Mouse (Mus musculus): ENCODE results near the gene Mybph. TPM values are rescaled to one million over a fixed set of nuclear protein-coding genes. Genes with fewer than 3 reads are reported as not detected.

Mybph gene
- polyA plus RNA-seq, 1 experiment from 2014 or later, result 1.4 TPM

DNA sequence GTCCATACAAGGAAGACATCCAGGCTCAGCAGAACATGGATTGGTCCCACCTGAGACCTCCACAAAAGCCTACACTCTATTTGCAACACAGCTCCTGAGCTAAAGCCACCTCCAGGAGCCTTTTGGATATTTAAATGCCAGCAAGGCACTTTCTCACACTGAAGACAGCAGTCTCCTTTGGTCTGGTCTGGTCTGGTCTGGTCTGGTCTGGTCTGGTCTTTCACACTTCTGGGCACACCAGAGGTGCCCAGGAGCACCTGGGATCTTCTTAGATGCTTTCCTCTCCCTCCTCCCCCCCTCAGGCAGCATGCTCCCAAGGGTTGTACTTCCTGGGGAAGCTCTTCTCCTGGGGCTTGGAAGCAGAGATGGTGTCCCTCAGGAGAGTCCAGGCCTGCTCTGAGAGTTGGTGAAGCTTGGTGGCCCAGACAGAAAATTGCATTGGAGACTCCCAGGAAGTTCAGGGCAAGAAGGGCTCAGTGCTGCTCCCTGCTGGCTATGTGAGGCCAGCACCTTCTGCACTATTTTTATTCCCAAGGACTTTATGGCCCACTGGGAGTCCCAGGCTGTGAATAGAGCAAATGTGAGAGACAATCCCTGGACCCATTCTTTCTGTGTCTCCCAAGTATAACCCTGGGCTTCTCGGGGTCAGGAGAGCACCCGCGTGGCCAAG, 8.6 kb downstream of the Mybph start:
- Histone ChIP-seq H3K27me3 (replicated peaks; ENCODE audit: low read depth, poor library complexity, severe bottlenecking) (no peaks in the 10 kb centered on the region), H3K9me3 (no peaks in the 10 kb centered on the region), H3K4me3 (no peak overlapping the region), H3K4me1 (peaks cover 17% of the 10 kb centered on the region), H3K36me3 (replicated peaks) (no peaks in the 10 kb centered on the region), H3K27ac (replicated peaks) (no peak overlapping the region)
- WGBS, result 39% methylated on average over 3 of the region's 3 CpGs
- DNase-seq (ENCODE audit: low spot score), result no peak

DNA sequence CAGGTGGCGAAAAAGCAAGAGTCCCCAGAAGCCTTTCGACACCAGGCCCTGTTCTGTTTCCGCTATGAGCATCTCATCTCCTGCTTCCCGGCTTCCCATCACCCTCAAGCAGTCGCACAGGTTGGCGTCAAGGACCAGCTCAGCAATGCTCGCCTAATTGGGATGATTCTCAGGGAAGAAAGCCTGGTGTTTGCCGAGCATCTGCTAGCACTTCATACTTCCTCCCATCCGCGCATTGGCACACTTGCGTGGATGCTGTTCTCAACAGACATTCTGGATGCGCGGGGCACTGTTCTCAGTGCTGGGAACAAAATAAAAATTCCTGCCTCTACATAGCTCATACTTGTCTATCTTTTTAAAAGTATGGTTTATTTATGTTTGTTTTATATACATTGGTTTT, 11.0 kb downstream of the Mybph start:
- no peak for DNase-seq (ENCODE audit: low spot score)
- 87% methylated on average over 13 of the region's 13 CpGs for WGBS
- H3K9me3 ChIP-seq, result no peaks in the 10 kb centered on the region
- H3K27ac ChIP-seq (replicated peaks), result no peak overlapping the region
- H3K4me3 ChIP-seq, result no peak overlapping the region
- no peaks in the 10 kb centered on the region for H3K27me3 ChIP-seq (replicated peaks; ENCODE audit: low read depth, poor library complexity, severe bottlenecking)
- H3K36me3 ChIP-seq (replicated peaks), result no peaks in the 10 kb centered on the region
- peaks cover 12% of the 10 kb centered on the region for H3K4me1 ChIP-seq

DNA sequence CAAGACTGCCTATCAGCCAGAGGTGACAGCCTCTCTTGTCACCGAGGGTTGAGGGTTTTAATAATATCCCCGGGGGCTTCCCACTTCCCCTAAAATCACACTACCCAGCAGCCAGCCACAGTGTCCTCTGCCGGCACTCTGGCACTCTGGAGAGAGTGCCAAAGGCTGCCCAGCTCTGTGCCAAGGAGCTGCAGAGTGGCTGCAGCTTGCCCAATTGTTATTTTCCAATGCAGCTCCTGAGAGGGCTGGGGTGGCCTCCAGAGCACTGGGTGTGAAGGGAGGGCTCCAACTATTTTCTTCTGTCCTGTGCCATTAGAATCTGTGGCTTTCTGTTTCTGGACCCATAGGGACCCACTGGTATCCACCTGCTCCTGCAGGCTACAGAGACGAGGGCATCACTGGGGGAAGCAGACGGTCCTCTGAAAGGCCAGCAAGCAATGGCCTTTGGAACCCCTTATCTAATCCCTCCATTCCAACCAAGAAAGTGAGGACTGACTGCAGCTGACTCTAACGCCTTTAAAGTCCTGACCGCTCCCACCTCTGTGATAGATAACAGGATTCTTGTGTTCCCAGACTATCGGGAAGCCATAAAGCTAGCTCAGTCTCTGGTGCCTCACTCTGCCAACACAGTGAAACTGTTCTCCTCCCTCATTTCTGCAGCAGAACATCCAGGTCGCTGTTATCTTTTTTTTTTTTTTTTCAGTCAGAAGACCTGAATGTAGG, 12.2 kb downstream of the Mybph start:
- Histone ChIP-seq H3K9me3 (no peaks in the 10 kb centered on the region), H3K4me3 (no peak overlapping the region), H3K4me1 (peaks cover 18% of the 10 kb centered on the region), H3K27ac (replicated peaks) (no peak overlapping the region), H3K36me3 (replicated peaks) (no peaks in the 10 kb centered on the region), H3K27me3 (replicated peaks; ENCODE audit: low read depth, poor library complexity, severe bottlenecking) (no peaks in the 10 kb centered on the region)
- 63% methylated on average over 9 of the region's 9 CpGs for WGBS
- no peak for DNase-seq (ENCODE audit: low spot score)

DNA sequence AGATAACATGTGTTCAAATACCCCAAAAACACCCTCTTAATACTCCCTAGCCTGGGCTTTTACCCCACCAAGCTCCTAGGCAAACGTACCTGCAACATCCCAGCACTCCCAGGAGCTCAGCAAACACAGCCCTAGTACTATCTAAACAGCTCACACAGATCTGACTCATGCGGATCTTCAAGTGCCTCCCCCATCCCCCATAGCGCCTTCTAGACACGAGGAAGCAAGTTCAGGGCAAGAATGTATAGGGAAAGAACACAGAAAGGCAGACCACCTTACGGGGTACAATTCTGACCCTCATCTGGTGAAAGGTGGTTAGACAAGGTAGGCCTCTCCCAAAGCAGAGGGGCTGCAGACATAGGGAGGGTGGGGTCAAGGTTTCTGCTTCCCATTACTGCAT, 12.8 kb downstream of the Mybph start:
- H3K4me3 ChIP-seq, result no peak overlapping the region
- H3K27me3 ChIP-seq (replicated peaks; ENCODE audit: low read depth, poor library complexity, severe bottlenecking), result no peaks in the 10 kb centered on the region
- no peaks in the 10 kb centered on the region for H3K36me3 ChIP-seq (replicated peaks)
- no peak for DNase-seq (ENCODE audit: low spot score)
- WGBS, result 49% methylated on average over 5 of the region's 5 CpGs
- peaks cover 24% of the 10 kb centered on the region for H3K4me1 ChIP-seq
- no peaks in the 10 kb centered on the region for H3K9me3 ChIP-seq
- no peak overlapping the region for H3K27ac ChIP-seq (replicated peaks)

DNA sequence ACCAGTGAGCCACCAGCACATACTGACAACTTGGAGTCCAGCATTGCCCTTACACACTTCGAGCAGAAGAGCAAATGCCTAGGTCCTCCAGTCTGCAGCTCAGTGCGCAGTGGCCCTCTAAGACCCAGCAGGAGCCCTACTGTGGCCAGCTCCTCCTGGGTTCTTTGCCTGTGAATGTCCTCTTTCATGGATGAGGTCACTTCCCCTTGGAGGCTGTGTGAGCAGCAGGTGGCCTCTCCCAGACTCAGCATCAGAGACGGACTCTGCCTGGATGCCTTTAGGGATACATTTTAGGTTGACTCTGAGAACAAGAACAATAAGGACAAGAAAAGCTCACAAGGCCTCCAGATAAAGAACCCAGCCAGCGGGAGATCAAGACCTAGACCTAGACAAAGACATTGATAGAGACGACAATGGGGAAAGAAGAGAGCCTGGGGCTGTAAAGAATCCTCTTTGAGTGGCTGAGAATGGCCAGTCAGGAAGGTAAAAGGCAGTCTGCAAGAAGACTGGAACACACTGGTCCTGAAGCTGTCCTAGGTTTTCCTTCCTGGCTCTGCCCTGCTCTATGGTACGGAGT, 17.0 kb downstream of the Mybph start:
- DNase-seq (ENCODE audit: low spot score), result no peak
- H3K27ac ChIP-seq (replicated peaks), result no peak overlapping the region
- 56% methylated on average over 6 of the region's 6 CpGs for WGBS
- peaks cover 30% of the 10 kb centered on the region for H3K27me3 ChIP-seq (replicated peaks; ENCODE audit: low read depth, poor library complexity, severe bottlenecking)
- H3K9me3 ChIP-seq, result no peaks in the 10 kb centered on the region
- no peak overlapping the region for H3K4me3 ChIP-seq
- H3K36me3 ChIP-seq (replicated peaks), result no peaks in the 10 kb centered on the region
- H3K4me1 ChIP-seq, result peaks cover 42% of the 10 kb centered on the region

DNA sequence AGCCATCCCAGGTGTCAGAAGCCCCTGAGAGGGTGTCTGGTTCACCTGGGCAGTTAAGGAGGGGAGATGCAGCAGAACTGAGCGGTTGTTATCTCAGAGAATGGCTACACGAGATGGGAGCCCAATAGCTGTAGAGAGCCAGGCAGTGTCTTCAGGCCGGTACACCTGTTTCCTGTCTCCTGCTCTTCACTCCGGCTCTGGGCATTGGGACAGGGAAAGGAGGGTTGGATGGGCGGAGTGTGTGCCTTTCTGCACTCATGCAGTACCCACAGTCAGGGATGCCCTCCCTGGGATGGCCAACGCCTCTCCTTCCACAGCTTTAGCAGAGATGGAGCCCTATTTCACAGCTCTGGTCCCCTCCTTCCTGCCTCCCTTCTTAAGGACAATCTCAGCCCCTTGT, 17.8 kb downstream of the Mybph start:
- no peaks in the 10 kb centered on the region for H3K9me3 ChIP-seq
- H3K27ac ChIP-seq (replicated peaks), result 0 out of 2 replicates have a peak overlapping the region, but pooled peaks have one; percentile 32
- WGBS, result 64% methylated on average over 6 of the region's 6 CpGs
- no peaks in the 10 kb centered on the region for H3K36me3 ChIP-seq (replicated peaks)
- H3K27me3 ChIP-seq (replicated peaks; ENCODE audit: low read depth, poor library complexity, severe bottlenecking), result peaks cover 32% of the 10 kb centered on the region
- no peak for DNase-seq (ENCODE audit: low spot score)
- H3K4me1 ChIP-seq, result peaks cover 48% of the 10 kb centered on the region
- no peak overlapping the region for H3K4me3 ChIP-seq

DNA sequence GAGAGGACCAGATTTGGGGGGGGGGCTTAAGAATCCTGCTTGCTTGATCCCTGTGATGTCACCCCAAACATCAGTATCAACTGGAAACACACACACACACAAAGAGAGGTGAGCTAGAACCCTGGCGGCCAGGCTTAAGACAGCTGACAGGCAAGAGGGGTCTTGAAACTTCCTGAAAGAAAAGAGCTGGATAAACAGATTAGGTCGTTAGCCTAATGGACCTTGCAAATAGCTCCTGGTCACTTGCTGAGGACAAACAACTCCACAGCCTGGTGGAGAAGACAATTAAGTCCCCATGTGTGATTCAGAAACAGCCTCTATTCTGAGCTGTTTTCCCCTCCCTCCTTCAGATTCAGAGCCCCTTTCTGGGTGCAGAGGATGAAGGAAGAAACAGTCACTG, 18.4 kb downstream of the Mybph start:
- Histone ChIP-seq H3K36me3 (replicated peaks) (no peaks in the 10 kb centered on the region), H3K4me3 (no peak overlapping the region), H3K4me1 (peaks cover 48% of the 10 kb centered on the region), H3K9me3 (no peaks in the 10 kb centered on the region), H3K27ac (replicated peaks) (peak overlapping the region; percentile 48; the same call in 1 of the 2 replicates), H3K27me3 (replicated peaks; ENCODE audit: low read depth, poor library complexity, severe bottlenecking) (peaks cover 32% of the 10 kb centered on the region)
- no peak for DNase-seq (ENCODE audit: low spot score)
- WGBS, result 10% methylated on average over 2 of the region's 2 CpGs

DNA sequence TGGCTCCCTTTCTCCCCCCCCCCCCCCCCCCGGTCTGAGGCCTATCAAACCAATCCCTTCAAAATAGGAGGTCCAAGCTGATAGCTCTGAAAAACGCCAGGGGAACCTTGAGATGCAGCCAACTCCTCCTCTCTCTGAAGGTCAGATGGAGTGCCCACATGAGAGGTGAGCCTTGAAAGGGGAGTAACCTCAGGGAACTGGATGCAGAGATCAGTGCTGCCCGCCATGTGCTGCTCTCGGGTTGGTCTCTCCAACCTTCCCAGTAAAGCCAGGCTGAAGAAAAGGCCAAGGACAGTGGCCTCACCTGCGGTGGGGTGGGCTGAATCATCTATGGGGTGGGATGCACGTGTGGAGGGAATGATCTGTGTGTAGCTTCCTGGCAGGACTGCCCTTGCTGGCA, 19.1 kb downstream of the Mybph start:
- H3K4me3 ChIP-seq, result no peak overlapping the region
- no peaks in the 10 kb centered on the region for H3K36me3 ChIP-seq (replicated peaks)
- H3K27ac ChIP-seq (replicated peaks), result no peak overlapping the region
- no peaks in the 10 kb centered on the region for H3K9me3 ChIP-seq
- H3K4me1 ChIP-seq, result peaks cover 48% of the 10 kb centered on the region
- peaks cover 33% of the 10 kb centered on the region for H3K27me3 ChIP-seq (replicated peaks; ENCODE audit: low read depth, poor library complexity, severe bottlenecking)
- DNase-seq (ENCODE audit: low spot score), result no peak
- 76% methylated on average over 6 of the region's 6 CpGs for WGBS

DNA sequence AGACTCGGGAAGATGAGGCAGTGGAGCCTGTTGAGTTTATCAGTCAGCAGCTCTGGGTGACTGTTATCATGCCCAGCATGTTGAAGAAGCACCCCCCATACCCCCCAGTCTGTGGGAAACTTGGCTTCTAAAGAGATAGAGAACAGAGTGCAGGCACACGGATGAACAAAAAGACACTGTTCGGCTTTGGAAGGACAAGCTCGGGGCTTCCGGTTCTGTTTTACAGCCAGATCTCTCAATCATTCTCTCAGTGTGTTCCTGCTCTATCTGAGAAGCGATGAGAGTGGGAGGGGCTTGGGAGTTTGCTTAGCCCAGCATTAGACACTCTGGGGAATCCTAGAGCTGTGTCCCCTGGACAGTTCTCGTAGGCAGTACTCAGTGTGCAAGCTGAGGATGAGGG, 20.2 kb downstream of the Mybph start:
- no peak for DNase-seq (ENCODE audit: low spot score)
- H3K4me3 ChIP-seq, result no peak overlapping the region
- no peaks in the 10 kb centered on the region for H3K9me3 ChIP-seq
- peaks cover 41% of the 10 kb centered on the region for H3K27me3 ChIP-seq (replicated peaks; ENCODE audit: low read depth, poor library complexity, severe bottlenecking)
- H3K36me3 ChIP-seq (replicated peaks), result no peaks in the 10 kb centered on the region
- 74% methylated on average over 7 of the region's 7 CpGs for WGBS
- peaks cover 48% of the 10 kb centered on the region for H3K4me1 ChIP-seq
- H3K27ac ChIP-seq (replicated peaks), result no peak overlapping the region

DNA sequence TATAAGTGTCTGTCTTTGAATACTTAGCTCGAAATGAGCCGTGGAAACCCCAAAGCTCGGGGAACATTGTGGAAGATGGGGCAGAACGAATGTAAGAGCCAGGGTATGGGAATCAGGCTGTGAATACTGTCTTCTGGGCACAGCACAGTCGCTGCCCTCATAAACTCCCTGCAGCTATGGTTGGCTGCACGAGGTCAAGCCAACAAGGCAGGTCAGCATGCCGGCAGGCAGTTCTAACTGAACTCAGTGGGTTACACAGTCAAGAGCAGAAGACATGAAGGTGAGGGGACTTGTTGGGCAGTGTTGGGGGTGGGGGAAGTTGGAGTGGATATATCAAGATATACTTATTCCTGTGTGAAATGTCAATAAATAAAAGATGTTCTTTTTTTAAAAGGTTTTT, 21.8 kb downstream of the Mybph start:
- Histone ChIP-seq H3K27ac (replicated peaks) (no peak overlapping the region), H3K4me1 (peaks cover 46% of the 10 kb centered on the region), H3K9me3 (no peaks in the 10 kb centered on the region), H3K4me3 (no peak overlapping the region), H3K27me3 (replicated peaks; ENCODE audit: low read depth, poor library complexity, severe bottlenecking) (peaks cover 44% of the 10 kb centered on the region), H3K36me3 (replicated peaks) (no peaks in the 10 kb centered on the region)
- DNase-seq (ENCODE audit: low spot score), result no peak
- 55% methylated on average over 7 of the region's 7 CpGs for WGBS

DNA sequence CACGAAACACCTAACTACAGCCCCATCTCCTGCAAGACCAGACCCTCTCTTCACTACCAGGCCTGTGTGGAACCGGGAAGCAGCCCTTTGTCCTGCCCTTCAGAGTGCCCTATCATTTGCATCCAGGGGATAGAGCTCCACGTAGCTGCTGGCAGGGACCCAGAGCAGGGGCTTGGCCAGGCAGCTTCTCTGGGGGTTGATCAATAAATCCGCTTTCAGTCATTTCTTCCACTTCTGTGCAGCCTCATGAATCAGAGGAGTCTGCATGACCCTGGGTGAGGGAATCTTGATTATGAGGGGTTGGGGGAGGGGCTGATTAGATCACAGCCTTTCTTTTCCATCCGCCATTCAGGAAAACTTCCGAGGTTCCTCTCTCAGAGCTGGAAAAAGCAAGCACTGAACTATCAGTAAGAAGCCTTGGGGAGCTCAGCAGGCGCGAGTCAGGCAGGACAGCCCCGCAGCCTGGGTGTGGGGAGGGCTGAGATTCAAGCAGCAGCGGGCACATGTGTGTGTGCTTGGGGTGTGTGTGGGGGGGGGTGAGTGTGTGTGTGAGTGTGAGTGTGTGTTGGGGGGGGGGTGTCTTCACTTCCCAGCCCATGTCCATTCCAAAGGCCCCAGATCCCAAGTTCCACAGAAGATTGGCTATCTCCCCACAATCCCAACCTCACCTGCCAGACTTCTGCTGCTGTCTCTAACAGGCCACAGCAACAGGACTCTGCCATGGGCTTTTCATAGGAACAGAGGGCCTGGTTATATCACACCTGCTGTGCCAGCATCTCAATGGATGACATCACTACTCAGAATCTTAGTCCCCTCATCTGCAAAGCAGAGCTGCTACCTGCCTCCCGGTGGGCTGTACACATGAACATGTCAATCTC, 22.7 kb downstream of the Mybph start:
- Histone ChIP-seq H3K4me1 (peaks cover 37% of the 10 kb centered on the region), H3K9me3 (no peaks in the 10 kb centered on the region), H3K27ac (replicated peaks) (peak overlapping the region; percentile 71), H3K4me3 (no peak overlapping the region), H3K36me3 (replicated peaks) (no peaks in the 10 kb centered on the region), H3K27me3 (replicated peaks; ENCODE audit: low read depth, poor library complexity, severe bottlenecking) (peaks cover 44% of the 10 kb centered on the region)
- DNase-seq (ENCODE audit: low spot score), result no peak
- 30% methylated on average over 11 of the region's 11 CpGs for WGBS

DNA sequence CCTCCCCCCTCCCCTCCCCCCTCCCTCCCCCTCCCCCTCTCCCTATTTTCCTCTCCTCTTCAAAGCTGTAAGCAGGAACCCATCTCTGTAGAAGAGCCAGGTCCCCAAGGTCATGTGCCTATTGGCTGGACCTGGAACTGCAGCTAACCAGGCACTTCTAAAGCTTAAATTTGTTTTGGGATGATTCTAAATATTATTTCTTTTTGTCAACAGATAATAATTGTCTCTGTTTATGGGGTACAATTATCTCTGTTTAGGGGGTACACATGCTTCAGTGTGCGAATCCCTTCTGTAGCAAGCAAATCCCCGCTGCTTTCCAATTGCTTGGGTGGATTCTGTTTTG, 23.4 kb downstream of the Mybph start:
- H3K36me3 ChIP-seq (replicated peaks), result no peaks in the 10 kb centered on the region
- H3K4me1 ChIP-seq, result peaks cover 31% of the 10 kb centered on the region
- H3K9me3 ChIP-seq, result no peaks in the 10 kb centered on the region
- 94% methylated on average over 2 of the region's 2 CpGs for WGBS
- H3K27me3 ChIP-seq (replicated peaks; ENCODE audit: low read depth, poor library complexity, severe bottlenecking), result peaks cover 44% of the 10 kb centered on the region
- H3K4me3 ChIP-seq, result no peak overlapping the region
- no peak overlapping the region for H3K27ac ChIP-seq (replicated peaks)
- no peak for DNase-seq (ENCODE audit: low spot score)
